Mouse (Mus musculus) embryo, embryonic 10 days (tissue): ENCODE results near the gene Sdhb.
A peak's percentile ranks its signal among the peaks of the same experiment; 100 is the strongest.

Experiments
- DNase-seq: peaks from one replicate; pipeline ENCODE4 v3.0.0-alpha.2; 2015; ENCODE audit warnings: low spot score

Gene Sdhb

DNA sequence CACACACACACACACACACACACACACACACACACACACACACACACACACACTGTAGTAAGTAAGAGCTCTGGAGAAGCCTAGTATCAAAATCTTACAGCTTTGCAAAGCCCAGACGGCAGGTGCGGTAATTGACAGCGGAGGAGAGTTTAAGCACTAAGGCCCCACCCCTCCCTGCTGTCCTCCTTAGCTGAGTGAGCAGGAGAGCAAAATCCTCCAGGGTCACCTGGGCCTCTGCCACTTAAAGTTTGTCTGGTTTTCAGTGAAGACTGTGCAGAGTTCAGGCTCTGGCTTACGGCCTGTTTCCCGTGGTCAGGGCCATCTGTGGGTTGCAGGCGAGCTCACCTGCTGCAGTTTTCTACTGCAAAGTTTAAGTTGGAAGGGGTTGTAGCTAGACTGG, 12.5 kb upstream of the Sdhb start:
- no peak for DNase-seq

DNA sequence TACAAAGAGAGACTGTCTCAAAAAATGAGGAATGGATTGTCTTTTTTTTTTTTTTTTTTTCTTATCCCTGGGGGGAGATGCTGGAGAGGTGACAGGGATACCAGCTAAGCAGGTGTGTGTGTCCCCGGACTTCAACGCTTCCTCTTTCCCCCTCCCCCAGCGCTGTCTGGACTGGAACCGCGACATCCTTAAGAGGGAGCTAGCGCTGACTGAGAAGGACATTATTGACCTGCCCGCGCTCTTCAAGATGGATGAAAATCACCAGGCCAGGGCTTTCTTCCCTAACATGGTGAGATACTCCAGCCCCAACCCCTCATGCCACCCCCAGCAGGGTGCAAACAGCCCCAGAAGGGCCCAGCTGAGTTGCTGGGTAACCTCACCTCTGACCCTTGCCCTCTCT, 12.0 kb upstream of the Sdhb start:
- no peak for DNase-seq

DNA sequence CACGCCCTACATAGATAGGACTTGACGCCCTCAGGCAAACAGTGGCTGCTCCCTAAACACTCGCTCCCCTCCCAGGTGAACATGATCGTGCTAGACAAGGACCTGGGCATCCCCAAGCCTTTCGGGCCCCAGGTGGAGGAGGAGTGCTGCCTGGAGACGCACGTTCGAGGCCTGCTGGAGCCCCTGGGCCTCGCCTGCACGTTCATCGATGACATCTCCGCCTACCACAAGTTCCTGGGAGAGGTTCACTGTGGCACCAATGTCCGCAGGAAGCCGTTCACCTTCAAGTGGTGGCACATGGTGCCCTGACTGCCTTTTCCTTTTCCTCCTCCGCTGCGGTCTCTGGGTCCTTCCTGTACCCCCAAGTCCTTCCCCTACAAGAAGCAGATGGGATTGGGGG, 11.4 kb upstream of the Sdhb start:
- no peak for DNase-seq

DNA sequence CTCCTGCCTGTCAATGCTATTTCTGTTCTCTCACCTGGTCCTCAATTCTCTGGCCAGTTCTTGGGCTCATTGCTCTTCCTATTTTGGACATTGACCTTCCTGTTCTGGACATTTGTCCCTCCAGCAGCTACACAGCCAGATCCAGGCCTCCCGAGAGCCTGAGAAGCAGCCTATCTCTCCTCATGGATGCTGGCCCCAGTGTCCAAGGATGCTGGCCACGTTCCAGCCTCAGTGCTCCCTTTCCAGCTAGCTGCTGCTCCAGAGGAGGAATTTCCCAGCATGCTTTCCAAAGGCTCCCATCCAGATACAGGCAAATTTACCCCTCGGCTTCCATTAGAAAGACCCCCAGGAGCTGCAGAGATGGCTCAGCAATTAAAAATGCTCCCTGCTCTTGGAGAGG, 10.4 kb upstream of the Sdhb start:
- no peak for DNase-seq

DNA sequence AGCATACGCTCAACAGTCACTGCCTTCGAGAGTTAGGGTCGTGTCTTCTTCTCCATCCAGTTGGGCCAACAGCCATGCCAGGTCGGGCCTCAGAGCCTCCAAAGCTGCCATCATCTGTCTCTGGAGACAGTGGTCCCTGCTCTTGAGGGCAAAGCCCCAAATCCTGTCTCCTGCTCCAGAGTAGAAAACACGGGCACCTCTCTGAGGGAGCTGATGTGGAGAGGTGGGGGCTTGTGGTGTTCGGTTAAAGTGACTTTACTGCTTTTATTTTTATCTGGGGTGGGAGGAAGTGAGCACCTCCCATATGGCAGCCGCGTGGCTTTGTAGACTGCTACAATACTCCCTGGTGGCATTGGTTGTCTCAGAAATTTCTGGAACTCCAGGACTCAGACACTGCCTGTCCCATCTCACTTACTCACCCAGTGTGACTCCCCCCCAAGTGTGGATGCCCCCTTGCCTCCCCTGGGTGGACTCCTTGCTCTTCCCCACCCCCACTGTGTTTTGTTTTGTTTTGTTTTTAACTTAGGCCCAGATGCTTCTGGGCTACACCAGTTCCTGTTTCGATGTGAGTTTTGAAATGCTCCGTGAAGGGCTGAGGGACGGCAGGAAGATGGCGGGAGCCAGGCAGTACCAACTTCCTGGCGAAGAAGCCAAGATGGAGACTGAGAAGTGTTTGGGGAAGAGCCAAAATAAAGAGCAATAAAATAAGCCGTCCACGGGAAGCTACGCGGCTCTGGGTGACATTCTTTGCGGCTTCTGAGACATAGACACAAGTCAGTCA, 9.0 kb upstream of the Sdhb start:
- no peak for DNase-seq

DNA sequence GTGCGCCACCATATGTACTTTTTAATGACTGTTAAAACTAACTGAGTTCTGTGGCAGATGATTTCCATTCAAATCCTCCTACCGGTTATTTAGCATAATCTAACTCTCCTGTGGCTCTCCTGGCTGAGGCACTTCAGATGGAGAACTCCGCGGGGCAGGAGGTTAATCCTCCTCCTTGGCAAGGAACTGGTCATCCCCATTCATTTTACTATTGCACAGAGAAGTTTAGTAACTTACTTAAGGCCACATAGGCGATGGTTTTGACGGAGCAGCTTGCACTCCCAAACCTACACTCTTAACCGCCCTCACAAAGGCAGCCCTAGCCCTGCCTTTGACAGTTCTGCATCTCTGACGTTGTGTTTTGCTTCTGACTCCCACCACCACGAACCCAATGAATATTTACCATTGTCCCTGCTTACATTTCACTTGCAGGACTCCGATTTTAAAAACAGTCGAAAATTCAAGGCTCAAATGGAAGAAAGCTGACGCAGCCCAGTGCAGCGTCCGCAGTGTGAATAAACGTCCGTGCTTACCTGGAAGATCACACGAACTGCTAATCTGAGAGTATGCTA, 3.8 kb upstream of the Sdhb start:
- peak; percentile 26 for DNase-seq

DNA sequence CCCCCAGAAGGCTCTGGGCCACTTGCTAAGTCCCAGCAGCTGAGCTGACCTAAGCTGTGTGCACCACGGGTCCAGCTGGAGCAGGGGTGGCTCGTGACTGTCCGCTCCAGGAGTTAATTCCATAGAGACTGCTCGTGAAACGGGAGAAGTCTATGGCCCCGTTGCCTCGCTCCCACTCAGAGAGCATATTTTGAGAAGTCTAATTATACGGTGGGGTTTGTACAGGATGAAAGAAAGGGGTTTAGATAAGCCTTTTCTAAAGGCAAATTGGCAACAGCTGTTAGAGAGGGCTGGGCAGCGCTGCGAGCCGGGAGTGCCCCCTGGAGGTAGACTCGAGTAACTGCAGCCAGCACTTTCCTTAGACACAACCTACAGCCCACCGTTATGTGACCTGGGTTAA, 3.3 kb upstream of the Sdhb start:
- peak; percentile 87 for DNase-seq

DNA sequence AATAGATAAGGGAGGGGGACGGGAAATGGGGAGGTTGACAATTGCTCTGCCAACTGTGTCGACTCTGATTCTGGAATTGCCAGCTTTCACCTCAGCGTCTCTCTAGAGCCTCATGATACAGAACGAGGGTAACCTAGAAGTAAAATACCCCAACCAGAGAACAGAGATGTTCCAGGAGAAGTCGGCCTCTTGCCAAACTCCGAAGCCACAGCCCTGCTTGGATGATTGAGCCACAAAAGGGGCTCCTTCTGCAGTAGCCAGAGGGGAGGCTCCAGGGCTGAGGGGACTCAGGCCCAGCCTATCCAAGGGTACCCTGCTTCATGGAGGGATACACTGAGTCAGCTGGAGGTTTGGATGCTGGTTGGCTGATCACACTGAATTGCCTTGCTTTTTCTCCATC, 2.7 kb upstream of the Sdhb start:
- no peak for DNase-seq

DNA sequence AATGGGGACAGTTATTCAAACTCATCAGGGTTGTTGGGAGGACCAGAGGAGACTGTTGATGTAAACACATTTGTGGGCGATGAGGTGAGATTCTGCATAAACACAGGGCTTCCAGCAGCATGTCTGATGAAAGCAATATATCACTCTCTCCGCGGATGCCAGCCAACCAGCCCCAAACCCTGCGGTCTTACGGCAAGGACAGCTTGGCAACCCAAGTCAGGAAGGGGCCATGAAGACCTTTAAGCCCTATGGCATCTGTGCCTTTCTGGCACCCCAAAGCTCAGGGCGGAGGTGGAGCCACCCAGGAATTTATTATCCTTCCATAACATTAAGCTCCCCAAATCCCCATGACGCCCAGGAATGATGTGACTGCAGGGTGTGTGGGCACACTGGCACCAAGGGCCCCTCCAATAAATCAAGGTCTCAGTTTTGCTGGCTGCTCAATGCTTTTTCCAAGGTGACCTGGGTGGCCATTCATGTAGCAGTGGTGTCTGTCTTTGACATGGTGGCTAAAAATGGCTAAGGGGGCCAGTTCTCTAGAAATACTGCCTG, 1.8 kb upstream of the Sdhb start:
- no peak for DNase-seq

DNA sequence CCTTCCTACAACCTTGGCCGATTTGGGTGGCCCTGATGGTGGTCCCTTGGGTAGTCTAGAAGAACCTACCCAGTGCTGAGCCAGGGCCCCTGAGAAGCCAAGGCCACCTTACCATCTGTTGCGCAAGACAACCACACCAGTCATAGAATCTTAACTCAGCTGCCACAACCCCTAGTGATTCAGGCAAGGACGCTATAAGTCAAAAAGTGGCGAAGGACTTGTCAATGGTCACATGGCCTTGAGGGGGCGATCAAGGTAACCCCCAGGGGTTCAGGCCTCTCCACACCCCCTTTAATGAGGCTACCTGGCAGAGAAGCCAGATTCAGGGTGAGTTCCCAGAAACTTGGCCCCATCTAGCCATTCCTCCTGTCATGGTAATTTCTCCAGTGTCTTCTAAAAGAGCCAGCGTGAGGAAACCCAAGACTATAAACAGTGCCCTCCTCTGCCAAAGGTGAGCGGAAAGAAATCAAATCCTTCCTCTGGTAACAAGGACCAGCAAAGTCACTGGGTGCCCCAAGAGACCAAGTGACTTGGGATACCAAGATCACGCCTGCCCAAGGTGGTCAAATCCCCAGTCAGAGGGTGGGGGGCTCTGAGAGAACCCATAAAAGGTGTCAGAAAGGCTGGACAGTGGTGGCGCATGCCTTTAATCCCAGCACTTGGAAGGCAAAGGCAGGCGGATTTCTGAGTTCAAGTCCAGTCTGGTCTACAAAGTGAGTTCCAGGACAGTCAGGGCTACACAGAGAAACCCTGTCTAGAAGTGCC, 1.1 kb upstream of the Sdhb start:
- no peak for DNase-seq

DNA sequence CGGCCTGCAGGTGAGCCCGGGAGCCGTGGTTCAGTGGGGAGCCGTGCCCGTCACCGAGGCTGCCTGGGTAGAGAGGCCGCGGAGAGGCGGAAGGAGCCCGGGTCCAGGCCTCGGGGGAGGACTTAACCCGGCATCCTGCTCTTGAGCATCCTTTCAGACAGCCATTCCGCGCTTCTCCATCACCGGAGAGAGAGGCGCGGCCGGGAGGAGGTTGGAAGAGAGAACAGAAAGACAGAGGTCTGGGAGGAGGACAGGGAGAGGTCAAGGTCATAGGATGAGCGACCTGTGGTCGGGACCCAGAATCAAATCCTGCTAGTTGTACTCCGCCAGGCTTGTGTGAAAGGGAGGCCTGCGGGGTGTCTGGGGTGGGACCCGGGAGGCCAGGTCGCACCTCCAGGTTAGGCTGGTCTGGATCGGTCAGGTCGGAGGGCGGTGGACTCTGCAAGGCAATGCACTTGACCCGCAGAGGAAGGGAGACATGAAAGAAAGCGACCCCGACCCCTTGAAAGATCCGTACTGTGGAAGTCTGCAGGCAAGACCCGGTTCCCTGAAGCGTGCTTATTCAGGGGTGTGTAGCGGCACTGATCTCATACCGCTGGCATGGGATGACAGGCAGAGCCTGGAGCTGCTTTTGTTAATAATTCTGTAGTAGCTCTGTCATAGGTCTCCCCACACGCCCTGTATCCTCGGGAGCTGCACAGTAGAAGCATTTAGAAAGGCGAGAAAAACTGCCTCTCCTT, 634 bp downstream of the Sdhb start:
- no peak for DNase-seq

DNA sequence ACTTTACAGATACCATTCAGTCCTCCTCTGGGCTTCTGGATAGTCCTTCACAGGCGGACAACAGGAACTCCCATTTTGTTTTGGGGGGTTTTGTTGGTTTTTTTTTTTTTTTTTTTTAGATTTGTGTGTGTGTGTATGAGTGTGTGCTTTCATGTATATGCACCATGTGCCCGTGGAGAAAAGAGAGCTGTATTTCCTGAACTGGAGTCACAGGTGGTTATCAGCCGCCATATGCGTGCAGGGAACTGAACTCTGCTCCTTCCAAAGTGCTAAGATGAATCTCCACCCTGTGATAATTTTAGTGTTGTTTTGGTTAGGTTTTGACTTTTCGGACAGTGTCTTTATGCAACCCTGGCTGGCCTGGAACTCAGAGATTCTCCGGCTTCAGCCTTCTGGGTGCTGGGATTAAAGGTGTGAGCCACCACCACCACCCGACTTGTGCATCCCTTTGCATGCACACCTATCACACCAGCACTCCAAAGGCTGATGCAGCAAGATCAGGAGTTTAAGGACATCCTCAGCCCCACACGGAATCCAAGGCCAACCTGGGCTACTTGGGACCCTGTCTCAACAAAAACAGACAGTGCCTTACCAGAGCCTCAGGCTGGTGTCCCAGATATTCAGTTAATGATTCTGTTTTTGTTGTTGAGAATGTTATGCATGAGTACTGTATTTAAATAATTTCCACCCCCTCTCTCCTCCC, 1.4 kb downstream of the Sdhb start:
- no peak for DNase-seq

DNA sequence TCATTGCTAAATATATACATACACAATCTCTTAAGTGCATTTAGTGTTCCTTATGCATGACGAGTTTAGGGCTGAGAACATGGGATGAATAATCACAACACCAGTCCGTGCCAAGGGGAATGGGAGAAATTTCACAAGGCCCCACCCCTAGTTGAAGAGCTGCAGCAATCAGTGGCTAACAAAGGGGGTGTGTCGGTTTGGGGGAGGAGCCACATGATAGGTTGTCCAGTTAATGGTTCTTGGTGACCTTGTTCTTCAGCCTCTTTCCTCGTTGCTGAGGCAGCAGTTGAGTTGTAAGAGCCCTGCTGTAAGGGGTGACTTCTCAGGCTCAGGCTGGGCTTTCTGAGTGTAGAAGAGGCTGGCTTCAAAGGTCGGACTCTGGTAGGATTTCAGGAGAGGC, 1.9 kb downstream of the Sdhb start:
- peak; percentile 35 for DNase-seq

DNA sequence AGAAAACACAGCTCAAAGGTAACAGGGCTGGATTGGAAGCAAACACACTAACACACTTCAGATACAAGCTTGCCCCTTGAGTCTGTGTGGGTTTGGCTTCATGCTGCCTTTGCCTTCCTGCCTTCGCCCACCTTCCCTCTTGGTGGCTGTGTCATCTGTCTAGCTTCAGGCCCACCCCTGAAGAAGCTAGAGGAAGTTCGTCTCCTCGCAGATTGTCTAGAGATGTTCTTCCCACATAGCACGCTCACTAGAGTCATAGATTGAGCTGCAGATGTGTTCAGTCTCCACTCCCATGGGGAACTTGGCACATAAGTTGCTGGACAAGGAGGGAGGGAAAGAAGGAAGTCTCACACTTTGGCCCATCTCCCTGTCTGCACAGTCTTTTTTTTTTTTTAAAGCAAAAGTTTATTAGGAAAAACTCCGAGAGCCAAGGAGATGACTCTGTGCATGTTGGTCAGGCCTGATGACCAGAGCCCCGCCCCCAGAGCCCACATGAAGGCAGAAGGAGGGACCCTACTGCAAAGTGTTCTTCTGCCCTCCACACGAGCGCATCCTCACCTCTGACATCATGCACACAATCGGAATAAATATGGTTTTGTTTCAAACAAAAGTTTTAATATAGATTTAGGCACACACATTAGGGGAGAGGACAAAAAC, 3.1 kb downstream of the Sdhb start:
- no peak for DNase-seq

DNA sequence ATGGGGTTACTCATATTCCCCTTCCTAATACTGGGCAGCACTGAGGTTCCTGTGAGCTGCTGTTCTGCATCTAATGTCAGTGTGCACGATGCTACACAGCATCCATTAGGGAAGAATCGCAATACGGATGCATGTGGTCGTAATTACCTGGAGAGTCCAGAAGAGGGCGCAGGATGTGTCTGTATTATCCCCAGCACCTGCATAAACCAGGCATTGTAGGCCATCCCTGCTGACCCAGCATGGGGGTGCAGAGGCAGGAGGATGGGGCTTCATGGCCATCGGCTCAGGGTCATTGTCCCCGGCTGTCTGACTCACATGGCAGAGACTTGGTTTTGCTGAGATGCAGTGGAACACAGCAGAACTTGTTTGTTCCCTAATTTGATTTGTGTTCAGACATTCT, 3.6 kb downstream of the Sdhb start:
- peak; percentile 87 for DNase-seq

DNA sequence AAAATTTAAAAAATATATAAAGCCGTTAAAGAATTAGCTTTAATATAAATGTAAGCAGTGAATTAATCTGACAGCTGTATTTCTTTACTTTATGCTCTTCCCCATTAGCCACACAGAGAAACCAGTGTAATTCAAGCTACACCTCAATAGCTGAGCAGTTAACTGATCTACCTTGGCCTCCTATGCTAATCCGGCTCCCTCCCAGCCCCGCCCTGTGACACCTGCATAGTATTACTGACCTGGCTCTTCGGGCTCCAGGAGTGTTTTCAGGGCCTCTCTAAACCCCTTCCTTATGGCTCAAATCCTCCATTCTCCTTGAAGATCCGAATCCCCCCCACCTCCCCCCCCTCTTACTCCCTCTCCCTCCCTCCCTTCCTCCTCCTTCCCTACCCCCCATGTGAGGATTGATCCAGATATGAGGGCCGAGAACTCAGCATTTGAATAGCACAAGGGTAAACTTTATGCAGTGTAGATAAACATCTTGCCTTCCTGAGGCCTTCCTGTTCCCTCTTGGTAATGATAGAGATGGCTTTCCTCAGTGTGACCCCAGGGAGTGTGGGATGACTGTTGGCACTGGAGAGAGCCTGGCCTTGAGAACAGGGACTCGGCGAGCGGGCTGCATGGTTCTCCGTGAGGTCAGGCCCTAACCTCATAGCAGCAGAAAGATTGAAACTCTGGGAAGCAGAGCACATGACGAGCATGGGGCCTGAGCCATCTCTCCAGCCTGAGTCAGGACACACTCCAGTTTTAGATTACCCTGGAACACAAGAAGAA, 6.6 kb downstream of the Sdhb start:
- DNase-seq: no peak

DNA sequence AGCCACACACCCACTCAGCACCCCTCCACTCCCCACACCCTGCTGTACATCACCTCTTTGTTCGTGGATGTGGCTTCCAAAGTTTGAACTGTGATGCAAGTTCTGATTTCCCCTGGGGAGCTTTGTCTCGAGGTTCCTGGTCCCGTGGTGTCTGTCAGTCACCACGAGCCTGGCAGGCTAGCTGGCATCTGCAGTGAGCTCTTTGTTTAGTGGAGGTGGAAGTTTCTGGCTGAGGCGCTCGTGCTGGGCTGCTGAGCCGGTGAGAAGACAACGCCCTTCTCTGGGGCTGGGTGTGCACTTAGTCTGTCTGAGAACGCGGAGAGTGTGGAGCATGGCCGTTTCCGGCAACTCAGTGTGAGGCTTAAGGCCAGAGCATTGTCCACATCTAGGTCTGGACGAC, 10.7 kb downstream of the Sdhb start:
- DNase-seq: no peak

DNA sequence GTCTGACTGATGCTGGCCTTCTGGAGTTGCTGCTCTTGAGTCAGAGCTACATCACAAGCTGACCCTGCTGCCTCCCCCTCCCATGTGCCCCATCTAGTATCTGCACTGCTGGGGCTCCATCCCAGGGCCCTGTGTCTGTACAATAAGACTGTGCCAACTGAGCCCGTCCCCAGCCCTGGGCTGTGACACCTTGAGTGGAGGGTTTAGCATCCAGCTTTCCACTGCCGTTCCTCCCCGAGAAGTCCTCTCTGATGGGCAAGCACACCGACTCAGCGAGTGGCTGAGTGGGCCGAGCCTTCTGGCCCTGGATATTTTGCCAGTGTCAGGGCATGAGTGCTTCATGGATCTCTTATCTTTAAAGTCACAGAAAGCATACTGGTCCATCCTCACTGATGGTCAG, 13.4 kb downstream of the Sdhb start:
- no peak for DNase-seq

DNA sequence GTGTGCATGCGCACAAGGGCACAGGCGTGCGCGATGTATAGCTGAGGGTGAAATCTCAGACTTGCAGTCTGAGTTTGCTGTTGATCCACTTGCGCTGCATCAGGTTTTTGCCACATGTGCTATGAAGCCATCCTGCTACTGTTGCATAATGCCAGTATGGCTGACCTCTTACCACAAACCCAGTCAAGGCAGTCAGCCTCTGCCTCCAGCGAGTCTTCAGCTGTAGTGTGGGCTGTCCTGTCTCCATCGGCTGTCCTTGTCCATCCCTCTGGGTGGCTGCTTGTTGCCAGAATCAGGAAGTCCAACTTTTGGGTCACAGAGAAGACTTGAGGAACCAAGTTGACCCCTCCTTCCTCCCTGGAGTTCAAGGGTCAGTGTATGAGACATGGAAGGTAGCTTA, 14.4 kb downstream of the Sdhb start:
- no peak for DNase-seq

DNA sequence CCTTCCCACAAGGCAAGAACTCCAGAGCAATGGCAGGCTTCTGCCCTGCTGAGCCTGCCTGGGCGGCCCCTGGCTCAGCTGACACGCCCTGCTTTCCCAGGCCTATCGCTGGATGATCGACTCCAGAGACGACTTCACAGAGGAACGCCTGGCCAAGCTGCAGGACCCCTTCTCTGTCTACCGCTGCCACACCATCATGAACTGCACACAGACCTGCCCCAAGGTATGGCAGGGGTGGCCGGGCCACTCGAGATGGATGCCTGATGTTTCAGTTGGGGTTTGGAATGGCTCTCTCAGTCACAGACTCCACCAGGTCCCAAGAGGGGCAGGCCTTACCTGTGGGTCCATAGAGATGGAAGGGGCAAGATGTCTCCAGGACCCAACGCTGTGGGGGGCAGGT, 16.3 kb downstream of the Sdhb start:
- DNase-seq: no peak
